Mouse (Mus musculus) embryonic facial prominence, embryonic 10.5 days (tissue): ENCODE results near the gene Rpl3. TPM values are rescaled to one million over a fixed set of nuclear protein-coding genes. Genes with fewer than 3 reads are reported as not detected.

Experiments
- DNase-seq: peaks from one replicate; pipeline ENCODE4 v3.0.0-alpha.2; 2017; ENCODE audit warnings: low spot score
- H3K27ac ChIP-seq: fragments of 300-500 bp; sonication (generic); replicated peaks from 2 replicates; pipeline ENCODE4 v1.5.1; 2016; ENCODE audit warnings: mild to moderate bottlenecking
- H3K27me3 ChIP-seq: fragments of 300-500 bp; sonication (generic); replicated peaks from 2 replicates; pipeline ENCODE4 v1.6.1; 2016; ENCODE audit warnings: low read depth, mild to moderate bottlenecking; ENCODE audit not compliant: poor library complexity, severe bottlenecking
- H3K36me3 ChIP-seq: fragments of 300-500 bp; sonication (generic); replicated peaks from 2 replicates; pipeline ENCODE4 v1.6.1; 2016; ENCODE audit warnings: mild to moderate bottlenecking, moderate library complexity
- H3K4me1 ChIP-seq: fragments of 300-500 bp; sonication (generic); 2 replicates; pipeline ENCODE4 v1.6.1; 2016
- H3K4me3 ChIP-seq: fragments of 300-500 bp; sonication (generic); 2 replicates; pipeline ENCODE4 v1.5.1; 2016; ENCODE audit warnings: mild to moderate bottlenecking, moderate library complexity
- H3K9me3 ChIP-seq: fragments of 300-500 bp; sonication (generic); 2 replicates; pipeline ENCODE4 v1.6.1; 2016; ENCODE audit warnings: mild to moderate bottlenecking
- WGBS: fragments of 180-500 bp; shearing (Covaris S2); methylation state at CpG from one replicate; pipeline ENCODE4 v1.1.7; 2016; 5-methylcytosine and 5-hydroxymethylcytosine counted together
- polyA plus RNA-seq: library from polyadenylated mRNA; unstranded; fragments of >200 nt; fragmentation: Nextera tagmentation; extraction: Ambion mirVana; gene quantifications from 2 replicates; pipeline ENCODE4 v1.2.1, GENCODE M21; 2016

Gene Rpl3
- polyA plus RNA-seq, 1 experiment from 2014 or later = 1,049 TPM

- Histone ChIP-seq H3K9me3 (no peaks in the 10 kb centered on the region), H3K36me3 (no peaks in the 10 kb centered on the region), H3K4me3 (no peak overlapping the region), H3K27me3 (no peaks in the 10 kb centered on the region), H3K27ac (peak overlapping the region; percentile 10; the same call in 1 of the 2 replicates), H3K4me1 (peaks cover 35% of the 10 kb centered on the region)
- 74% methylated on average over 8 of the region's 8 CpGs for WGBS
- DNase-seq = no peak
Observed at GRCm38 (mm10) chr15:80053381-80054033, 38.2 kb downstream of the Rpl3 start.

- peaks cover 37% of the 10 kb centered on the region for H3K4me1 ChIP-seq
- no peaks in the 10 kb centered on the region for H3K27me3 ChIP-seq
- no peak for DNase-seq
- H3K36me3 ChIP-seq = no peaks in the 10 kb centered on the region
- 0 out of 2 replicates have a peak overlapping the region, but pooled peaks have one; percentile 36 for H3K27ac ChIP-seq
- WGBS = 85% methylated on average over 9 of the region's 9 CpGs
- no peak overlapping the region for H3K4me3 ChIP-seq
- no peaks in the 10 kb centered on the region for H3K9me3 ChIP-seq
Observed at GRCm38 (mm10) chr15:80051782-80052181, 39.9 kb downstream of the Rpl3 start.

- peaks cover 32% of the 10 kb centered on the region for H3K4me1 ChIP-seq
- DNase-seq = no peak
- 83% methylated on average over 19 of the region's 19 CpGs for whole genome bisulfite sequencing
Observed at GRCm38 (mm10) chr15:80051092-80051761, 40.4 kb downstream of the Rpl3 start.

GRCm38 (mm10) chr15:80050093-80050492 lies 41.6 kb downstream of the Rpl3 start:
- DNase-seq = no peak
- Histone ChIP-seq H3K36me3 (no peaks in the 10 kb centered on the region), H3K9me3 (peaks cover 5% of the 10 kb centered on the region; the same call in 1 of the 2 replicates), H3K4me3 (no peak overlapping the region), H3K27me3 (no peaks in the 10 kb centered on the region), H3K27ac (no peak overlapping the region), H3K4me1 (peaks cover 26% of the 10 kb centered on the region)
- 59% methylated on average over 4 of the region's 4 CpGs for WGBS

More at GRCm38 (mm10) chr15:80051092-80051761, 40.4 kb downstream of the Rpl3 start:
- Histone ChIP-seq H3K27ac (peak overlapping the region; percentile 36), H3K9me3 (no peaks in the 10 kb centered on the region), H3K4me3 (no peak overlapping the region), H3K27me3 (no peaks in the 10 kb centered on the region), H3K36me3 (no peaks in the 10 kb centered on the region)

GRCm38 (mm10) chr15:80047973-80048372 lies 43.7 kb downstream of the Rpl3 start:
- Histone ChIP-seq H3K9me3 (peaks cover 5% of the 10 kb centered on the region; the same call in 1 of the 2 replicates), H3K4me1 (peaks cover 19% of the 10 kb centered on the region), H3K27me3 (no peaks in the 10 kb centered on the region), H3K4me3 (no peak overlapping the region), H3K27ac (no peak overlapping the region), H3K36me3 (no peaks in the 10 kb centered on the region)
- no peak for DNase-seq
- 57% methylated on average over 5 of the region's 5 CpGs for WGBS

GRCm38 (mm10) chr15:80047242-80047641 lies 44.4 kb downstream of the Rpl3 start:
- H3K4me1 ChIP-seq = peaks cover 19% of the 10 kb centered on the region
- no peak for DNase-seq
- 83% methylated on average over 2 of the region's 2 CpGs for WGBS
- H3K9me3 ChIP-seq = peaks cover 5% of the 10 kb centered on the region; the same call in 1 of the 2 replicates
- H3K4me3 ChIP-seq = no peak overlapping the region
- H3K36me3 ChIP-seq = no peaks in the 10 kb centered on the region
- no peak overlapping the region for H3K27ac ChIP-seq
- no peaks in the 10 kb centered on the region for H3K27me3 ChIP-seq

GRCm38 (mm10) chr15:80045749-80046148 lies 45.9 kb downstream of the Rpl3 start:
- H3K9me3 ChIP-seq = peaks cover 5% of the 10 kb centered on the region; the same call in 1 of the 2 replicates
- no peaks in the 10 kb centered on the region for H3K36me3 ChIP-seq
- H3K4me1 ChIP-seq = peaks cover 7% of the 10 kb centered on the region; the same call in 1 of the 2 replicates
- DNase-seq = no peak
- no peak overlapping the region for H3K27ac ChIP-seq
- H3K27me3 ChIP-seq = no peaks in the 10 kb centered on the region
- no peak overlapping the region for H3K4me3 ChIP-seq
- WGBS = 97% methylated on average over 2 of the region's 2 CpGs

- Histone ChIP-seq H3K27me3 (no peaks in the 10 kb centered on the region), H3K9me3 (peaks cover 5% of the 10 kb centered on the region; the same call in 1 of the 2 replicates), H3K4me1 (peaks cover 5% of the 10 kb centered on the region; the same call in 1 of the 2 replicates), H3K27ac (no peak overlapping the region), H3K36me3 (no peaks in the 10 kb centered on the region), H3K4me3 (no peak overlapping the region)
- WGBS = 90% methylated on average over 10 of the region's 10 CpGs
- no peak for DNase-seq
Observed at GRCm38 (mm10) chr15:80044249-80044648, 47.4 kb downstream of the Rpl3 start.

GRCm38 (mm10) chr15:80042152-80042551 lies 49.5 kb downstream of the Rpl3 start:
- Histone ChIP-seq H3K27ac (no peak overlapping the region), H3K9me3 (peaks cover 5% of the 10 kb centered on the region; the same call in 1 of the 2 replicates), H3K36me3 (no peaks in the 10 kb centered on the region), H3K27me3 (no peaks in the 10 kb centered on the region), H3K4me1 (no peaks in the 10 kb centered on the region), H3K4me3 (no peak overlapping the region)
- 74% methylated on average over 4 of the region's 4 CpGs for WGBS
- no peak for DNase-seq

GRCm38 (mm10) chr15:80038110-80038391 lies 53.6 kb downstream of the Rpl3 start:
- 98% methylated on average over 2 of the region's 2 CpGs for WGBS
- no peak for DNase-seq

GRCm38 (mm10) chr15:80037255-80038109 lies 54.2 kb downstream of the Rpl3 start:
- no peaks in the 10 kb centered on the region for H3K36me3 ChIP-seq
- no peak for DNase-seq
- no peak overlapping the region for H3K4me3 ChIP-seq
- 87% methylated on average over 11 of the region's 11 CpGs for WGBS
- no peaks in the 10 kb centered on the region for H3K27me3 ChIP-seq
- no peak overlapping the region for H3K27ac ChIP-seq
- H3K9me3 ChIP-seq = no peaks in the 10 kb centered on the region
- 0 out of 2 replicates have a peak, but pooled peaks cover 5% of the 10 kb centered on the region for H3K4me1 ChIP-seq

More at GRCm38 (mm10) chr15:80038110-80038391, 53.6 kb downstream of the Rpl3 start:
- Histone ChIP-seq H3K4me1 (0 out of 2 replicates have a peak, but pooled peaks cover 5% of the 10 kb centered on the region), H3K4me3 (no peak overlapping the region), H3K27ac (no peak overlapping the region), H3K36me3 (no peaks in the 10 kb centered on the region), H3K9me3 (no peaks in the 10 kb centered on the region), H3K27me3 (no peaks in the 10 kb centered on the region)

GRCm38 (mm10) chr15:80035341-80035885 lies 56.3 kb downstream of the Rpl3 start:
- WGBS = 88% methylated on average over 6 of the region's 6 CpGs
- no peak overlapping the region for H3K4me3 ChIP-seq
- no peaks in the 10 kb centered on the region for H3K36me3 ChIP-seq
- H3K9me3 ChIP-seq = peaks cover 6% of the 10 kb centered on the region; the same call in 1 of the 2 replicates
- H3K27ac ChIP-seq = no peak overlapping the region
- H3K4me1 ChIP-seq = 0 out of 2 replicates have a peak, but pooled peaks cover 5% of the 10 kb centered on the region
- DNase-seq = no peak
- no peaks in the 10 kb centered on the region for H3K27me3 ChIP-seq
